Mouse (Mus musculus): ENCODE measurements around the gene BC029722. TPM values are rescaled to one million over a fixed set of nuclear protein-coding genes. Genes with fewer than 3 reads are reported as not detected.

BC029722 gene
- total RNA-seq, 2 experiments from 2014 or later, result 58.7 to 58.9 TPM

DNA sequence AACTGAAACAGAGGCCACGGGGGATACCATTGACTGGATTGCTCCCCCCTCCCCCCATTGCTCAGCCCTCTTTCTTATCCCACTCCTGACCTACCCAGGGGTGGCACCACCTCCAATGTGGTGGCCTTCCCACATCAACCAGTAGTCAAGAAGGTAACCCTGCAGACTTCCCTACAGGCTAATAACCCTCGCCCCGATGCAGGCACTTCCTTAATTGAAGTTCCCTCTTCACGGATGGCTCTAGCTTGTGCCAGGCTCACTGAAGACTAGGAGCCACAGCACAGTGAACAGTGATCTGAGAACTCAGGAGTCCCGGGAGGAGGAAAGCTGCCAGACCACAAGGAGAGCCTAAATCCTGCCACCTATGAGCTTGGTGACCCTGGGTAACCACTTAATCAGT is 32.3 kb downstream of the BC029722 start:
- no peak for DNase-seq (ENCODE audit: low spot score in 2 of 2)

- DNase-seq (ENCODE audit: low spot score in 2 of 2), result peak; percentile 66 to 80
Observed at GRCm38 (mm10) chr2:155784534-155784933, 34.7 kb downstream of the BC029722 start.

- DNase-seq (ENCODE audit: low spot score in 2 of 2), result no peak
Observed at GRCm38 (mm10) chr2:155779506-155779905, 39.7 kb downstream of the BC029722 start.

- DNase-seq (ENCODE audit: low spot score in 2 of 2), result no peak
Observed at GRCm38 (mm10) chr2:155779066-155779465, 40.2 kb downstream of the BC029722 start.

GRCm38 (mm10) chr2:155778004-155778403 is 41.2 kb downstream of the BC029722 start:
- DNase-seq (ENCODE audit: low spot score in 2 of 2), result no peak

DNA sequence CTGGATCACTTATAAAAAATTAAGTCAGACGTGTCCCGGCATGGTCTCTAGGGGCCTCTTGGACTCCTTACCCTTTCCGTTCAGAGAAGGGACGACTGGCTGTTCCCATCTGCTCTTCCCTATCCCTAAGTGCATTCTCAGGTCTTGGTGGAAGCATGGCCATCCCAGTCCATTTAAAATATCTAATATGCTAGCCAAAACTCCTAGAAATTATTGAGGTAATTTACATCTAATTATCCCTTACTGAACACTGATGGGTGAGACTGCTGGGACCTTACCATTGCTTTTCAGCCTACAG is 41.6 kb downstream of the BC029722 start:
- no peak for DNase-seq (ENCODE audit: low spot score in 2 of 2)

- DNase-seq (ENCODE audit: low spot score in 2 of 2), result no peak
Observed at GRCm38 (mm10) chr2:155776824-155777687, 42.2 kb downstream of the BC029722 start.

DNA sequence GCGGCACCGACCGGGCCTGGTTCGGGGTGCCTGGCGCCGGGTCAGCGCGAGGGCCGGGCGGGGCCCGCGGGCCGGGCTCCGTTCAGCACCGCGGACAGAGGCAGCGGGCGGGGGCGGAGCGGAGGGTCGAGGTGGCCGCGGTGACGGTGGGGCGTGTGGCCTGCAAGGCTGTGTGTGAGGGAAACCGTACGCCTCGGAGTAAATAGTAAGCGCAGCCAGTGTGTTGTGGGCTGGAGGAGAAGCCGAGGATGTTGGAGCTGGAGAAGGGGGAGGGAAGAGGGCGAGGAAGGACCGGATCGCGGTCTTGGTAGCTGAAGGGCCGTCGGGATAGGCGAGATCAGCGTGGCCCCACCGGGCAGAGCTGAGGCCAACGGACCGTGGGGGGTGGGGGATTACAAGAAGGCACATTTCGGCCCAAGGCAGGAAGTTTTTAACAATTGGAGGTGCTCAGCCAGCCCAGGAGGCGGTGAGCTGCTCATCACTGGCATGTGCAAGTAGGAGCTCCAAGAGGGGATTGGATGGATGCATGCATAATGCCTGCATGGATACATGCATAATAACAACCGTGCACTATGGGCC is 43.5 kb downstream of the BC029722 start:
- peak; percentile 28 to 45 for DNase-seq (ENCODE audit: low spot score in 2 of 2)

DNA sequence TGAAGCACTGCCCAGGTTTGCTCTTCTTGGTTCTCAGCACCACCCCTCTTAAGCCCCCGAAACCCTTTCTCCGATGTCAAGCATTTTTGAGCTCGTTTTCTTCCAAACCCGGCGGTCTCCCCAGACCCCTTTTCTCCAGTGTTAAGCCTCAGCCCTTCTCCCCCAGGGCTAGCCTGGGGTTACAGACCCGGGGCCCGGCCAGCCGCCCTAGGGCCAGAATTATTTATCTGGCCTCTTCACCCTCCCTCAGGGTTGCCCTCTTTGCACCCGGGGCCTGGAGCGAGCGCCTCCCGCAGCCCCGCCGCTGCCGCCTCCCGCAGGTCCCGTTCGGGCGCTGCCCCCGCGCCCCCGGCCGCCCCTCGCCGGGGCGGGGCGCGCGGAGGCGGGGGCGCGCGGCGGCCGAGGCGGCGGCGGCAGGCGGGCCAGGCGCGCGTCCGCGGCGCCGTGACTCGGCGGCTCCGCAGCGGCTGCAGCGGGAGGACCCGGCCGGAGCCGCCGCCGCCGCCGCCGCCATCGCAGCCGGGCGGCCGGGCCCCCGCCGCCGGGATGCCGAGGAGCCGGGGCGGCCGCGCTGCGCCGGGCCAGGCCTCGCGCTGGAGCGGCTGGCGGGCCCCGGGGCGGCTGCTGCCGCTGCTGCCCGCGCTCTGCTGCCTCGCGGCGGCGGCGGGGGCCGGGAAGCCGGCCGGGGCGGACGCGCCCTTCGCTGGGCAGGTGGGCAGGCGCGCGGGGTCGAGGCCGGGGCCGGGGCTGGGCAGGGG is 44.1 kb downstream of the BC029722 start, which contains the start of gene Mmp24:
TSS of gene Mmp24 (plus strand) at position 416 of the 758 bp plus-strand sequence.
- DNase-seq (ENCODE audit: low spot score in 2 of 2), result no peak

GRCm38 (mm10) chr2:155774261-155774926 is 44.8 kb downstream of the BC029722 start:
- DNase-seq (ENCODE audit: low spot score in 2 of 2), result no peak

DNA sequence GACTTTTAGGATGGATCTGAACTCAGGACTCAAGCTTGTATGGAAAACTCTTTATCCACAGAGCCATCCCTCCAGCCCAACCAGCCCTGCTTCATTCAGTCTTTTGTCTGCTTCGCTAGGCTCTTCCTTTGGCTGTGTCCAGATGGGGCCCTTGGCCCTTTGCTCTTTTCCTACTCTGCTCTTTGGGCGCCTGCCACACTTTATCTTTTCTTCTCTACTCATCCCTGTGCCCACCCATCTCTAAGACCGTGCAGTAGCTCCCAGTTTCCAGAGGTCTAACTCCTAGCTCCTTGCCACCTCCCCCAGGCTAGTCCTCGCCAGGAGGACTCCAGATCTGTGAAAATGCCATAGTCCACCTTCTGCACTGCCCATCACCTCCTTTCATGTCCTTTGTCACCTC is 45.6 kb downstream of the BC029722 start:
- no peak for DNase-seq (ENCODE audit: low spot score in 2 of 2)

Other genes starting within 250 kb of the BC029722 start
- gene Gss, start 226.6 kb downstream of the BC029722 start, total RNA-seq (2021), result 10 to 100 TPM; 13.1 to 14.0 TPM
- gene Myh7b, start 208.2 kb downstream of the BC029722 start, total RNA-seq (2021), result 1 to 10 TPM; 5.0 to 6.7 TPM
- 100 to 1,000 TPM; 142 to 144 TPM for gene Trpc4ap, start 127.0 kb downstream of the BC029722 start, total RNA-seq (2021)
- 10 to 100 TPM; 18.2 to 19.9 TPM for gene Edem2, start 90.0 kb downstream of the BC029722 start, total RNA-seq (2021)
- gene Gm17581, start 83.6 kb downstream of the BC029722 start, total RNA-seq (2021), result not detected
- 1 to 10 TPM; 1.6 to 2.0 TPM for gene Procr, start 68.3 kb downstream of the BC029722 start, total RNA-seq (2021)
- 10 to 100 TPM; 34.3 to 35.6 TPM for gene Mmp24, start 44.1 kb downstream of the BC029722 start, total RNA-seq (2021)
- gene Eif6, start 7.5 kb upstream of the BC029722 start, total RNA-seq (2021), result 10 to 100 TPM; 73.3 to 82.5 TPM
- gene Fam83c, start 15.4 kb upstream of the BC029722 start, total RNA-seq (2021), result not detected
- 10 to 100 TPM; 84.7 to 91.8 TPM for gene Uqcc1, start 110.9 kb upstream of the BC029722 start, total RNA-seq (2021)
- not detected for gene Gm15557, start 121.3 kb upstream of the BC029722 start, total RNA-seq (2021)
- under 1 TPM; 0.19 to 0.21 TPM for gene Gdf5, start 125.9 kb upstream of the BC029722 start, total RNA-seq (2021)
- gene Cep250, start 137.0 kb upstream of the BC029722 start, total RNA-seq (2021), result 10 to 100 TPM; 18.2 to 19.5 TPM
- gene 6430550D23Rik, start 188.6 kb upstream of the BC029722 start, total RNA-seq (2021), result 1 to 10 TPM in 1 of 2 experiments, under 1 TPM in 1; 0.74 to 1.4 TPM
- gene Ergic3, start 188.6 kb upstream of the BC029722 start, total RNA-seq (2021), result 100 to 1,000 TPM; 216 to 235 TPM
- not detected for gene Fer1l4, start 233.5 kb upstream of the BC029722 start, total RNA-seq (2021)
- gene Spag4, start 245.7 kb upstream of the BC029722 start, total RNA-seq (2021), result 1 to 10 TPM; 4.2 to 4.4 TPM